Mouse (Mus musculus) limb, embryonic 12.5 days (tissue): ENCODE results near the gene Cnr2. TPM values are rescaled to one million over a fixed set of nuclear protein-coding genes. Genes with fewer than 3 reads are reported as not detected.
"Not testable (repeated sequence)": the region's sequence is repeated elsewhere in the genome, so short reads cannot be mapped to it uniquely, and the experiment has no call there.

Experiments
- ATAC-seq: fragments of 200-750 bp; cut with Nextera tagmentation; 2 replicates; pipeline ENCODE4 v1.8.0; 2017; ENCODE audit warnings: low read depth, moderate TSS enrichment; ENCODE audit not compliant: insufficient number of reproducible peaks, insufficient read depth, low FRiP score, low TSS enrichment
- H3K27ac ChIP-seq: fragments of 300-500 bp; sonication (generic); 2 replicates; pipeline ENCODE4 v1.5.1; 2016; ENCODE audit warnings: mild to moderate bottlenecking, moderate library complexity
- H3K27me3 ChIP-seq: fragments of 300-500 bp; sonication (generic); 2 replicates; pipeline ENCODE4 v1.6.1; 2016; ENCODE audit warnings: mild to moderate bottlenecking, moderate library complexity
- H3K36me3 ChIP-seq: fragments of 300-500 bp; sonication (generic); 2 replicates; pipeline ENCODE4 v1.6.1; 2016; ENCODE audit warnings: mild to moderate bottlenecking, moderate library complexity
- H3K4me1 ChIP-seq: fragments of 300-500 bp; sonication (generic); replicated peaks from 2 replicates; pipeline ENCODE4 v1.6.1; 2016
- H3K4me2 ChIP-seq: fragments of 300-500 bp; sonication (generic); 2 replicates; pipeline ENCODE4 v1.6.1; 2016; ENCODE audit warnings: mild to moderate bottlenecking, moderate library complexity
- H3K4me3 ChIP-seq: fragments of 300-500 bp; sonication (generic); replicated peaks from 2 replicates; pipeline ENCODE4 v1.5.1; 2016; ENCODE audit warnings: mild to moderate bottlenecking
- H3K9ac ChIP-seq: fragments of 300-500 bp; sonication (generic); replicated peaks from 2 replicates; pipeline ENCODE4 v1.6.1; 2016; ENCODE audit warnings: mild to moderate bottlenecking, moderate library complexity
- H3K9me3 ChIP-seq: fragments of 300-500 bp; sonication (generic); 2 replicates; pipeline ENCODE4 v1.6.1; 2016; ENCODE audit warnings: mild to moderate bottlenecking, moderate library complexity
- WGBS: fragments of 180-500 bp; shearing (Covaris S2); methylation state at CpG from one replicate; pipeline ENCODE4 v1.1.7; 2016; 5-methylcytosine and 5-hydroxymethylcytosine counted together
- polyA plus RNA-seq: library from polyadenylated mRNA; unstranded; fragments of >200 nt; fragmentation: Nextera tagmentation; extraction: Ambion mirVana; gene quantifications from 2 replicates; pipeline ENCODE4 v1.2.1, GENCODE M21; 2016

The Cnr2 gene
- polyA plus RNA-seq, 1 experiment from 2014 or later, result 0.45 TPM

- Histone ChIP-seq H3K4me1 (peaks cover 11% of the 10 kb centered on the region; the same call in 1 of the 2 replicates), H3K36me3 (peaks cover 31% of the 10 kb centered on the region), H3K4me3 (no peak overlapping the region), H3K9ac (no peak overlapping the region), H3K27me3 (no peaks in the 10 kb centered on the region), H3K4me2 (no peak overlapping the region), H3K27ac (no peak overlapping the region), H3K9me3 (no peaks in the 10 kb centered on the region)
- no peak for ATAC-seq
- WGBS, result 91% methylated on average over 5 of the region's 5 CpGs
Observed at GRCm38 (mm10) chr4:135925341-135925740, 30.1 kb downstream of the Cnr2 start.

DNA sequence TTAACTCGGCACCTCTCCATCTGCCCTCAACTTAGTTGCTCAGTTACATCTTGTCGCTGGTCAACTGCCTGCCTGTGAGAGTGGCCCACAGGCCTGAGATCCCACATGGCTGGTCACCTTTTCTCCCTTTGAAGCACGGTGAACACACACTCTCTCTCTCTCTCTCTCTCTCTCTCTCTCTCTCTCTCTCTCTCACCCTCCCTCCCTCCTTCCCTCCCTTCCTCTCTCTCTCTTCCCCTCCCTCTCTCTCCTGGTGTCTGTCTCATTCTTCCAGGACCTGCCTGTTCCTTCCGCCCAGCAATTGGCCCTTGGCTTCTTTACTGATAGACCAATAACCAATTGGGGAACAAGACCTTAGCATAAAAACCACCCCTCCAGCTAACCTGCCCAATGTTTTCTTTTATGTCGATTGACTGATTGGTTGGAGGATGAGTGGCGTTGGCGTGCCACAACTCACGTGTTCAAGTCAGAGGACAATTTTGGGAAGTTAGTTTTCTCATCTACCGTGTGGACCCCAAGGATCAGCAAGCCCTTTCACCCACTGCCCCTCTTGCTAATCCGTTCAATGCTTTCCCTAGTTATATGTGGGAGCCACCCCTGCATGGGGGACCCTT, 31.1 kb downstream of the Cnr2 start:
- peaks cover 10% of the 10 kb centered on the region; the same call in 1 of the 2 replicates for H3K4me1 ChIP-seq
- no peak overlapping the region for H3K27ac ChIP-seq
- H3K36me3 ChIP-seq, result peaks cover 36% of the 10 kb centered on the region
- no peak for ATAC-seq
- H3K4me2 ChIP-seq, result no peak overlapping the region
- H3K27me3 ChIP-seq, result no peaks in the 10 kb centered on the region
- H3K9me3 ChIP-seq, result no peaks in the 10 kb centered on the region
- no peak overlapping the region for H3K9ac ChIP-seq
- 85% methylated on average over 10 of the region's 10 CpGs for WGBS
- no peak overlapping the region for H3K4me3 ChIP-seq

DNA sequence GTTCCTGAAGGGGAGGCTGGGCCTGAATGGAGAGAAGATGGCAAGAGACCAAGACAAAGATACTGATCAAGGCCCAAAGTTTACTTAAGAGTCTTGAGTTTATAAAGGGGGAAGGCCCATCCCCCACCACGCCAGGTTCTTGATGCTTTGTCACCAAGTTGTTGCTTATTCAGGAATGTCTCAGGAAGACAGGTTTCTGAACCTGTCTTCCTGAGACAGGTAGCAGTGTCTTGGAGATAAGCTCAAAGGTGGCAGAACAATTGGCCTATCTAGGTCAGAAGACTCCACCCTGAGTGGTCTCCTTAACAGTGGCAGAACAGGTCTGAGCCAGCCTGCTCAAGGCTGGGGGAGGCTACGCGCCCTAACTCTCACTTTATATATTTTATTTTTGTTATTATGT, 31.7 kb downstream of the Cnr2 start:
- Histone ChIP-seq H3K4me3 (no peak overlapping the region), H3K4me1 (peaks cover 5% of the 10 kb centered on the region; the same call in 1 of the 2 replicates), H3K36me3 (peaks cover 41% of the 10 kb centered on the region), H3K9me3 (no peaks in the 10 kb centered on the region), H3K4me2 (no peak overlapping the region), H3K27me3 (no peaks in the 10 kb centered on the region), H3K27ac (no peak overlapping the region), H3K9ac (no peak overlapping the region)
- no peak for ATAC-seq
- WGBS, result 91% methylated on average over 3 of the region's 3 CpGs

- H3K27me3 ChIP-seq, result no peaks in the 10 kb centered on the region
- no peaks in the 10 kb centered on the region for H3K9me3 ChIP-seq
- ATAC-seq, result no peak
- H3K36me3 ChIP-seq, result peaks cover 42% of the 10 kb centered on the region
- no peak overlapping the region for H3K4me2 ChIP-seq
- H3K9ac ChIP-seq, result no peak overlapping the region
- no peak overlapping the region for H3K27ac ChIP-seq
- no peaks in the 10 kb centered on the region for H3K4me1 ChIP-seq
- no peak overlapping the region for H3K4me3 ChIP-seq
- 77% methylated on average over 9 of the region's 9 CpGs for WGBS
Observed at GRCm38 (mm10) chr4:135928376-135928775, 33.2 kb downstream of the Cnr2 start.

DNA sequence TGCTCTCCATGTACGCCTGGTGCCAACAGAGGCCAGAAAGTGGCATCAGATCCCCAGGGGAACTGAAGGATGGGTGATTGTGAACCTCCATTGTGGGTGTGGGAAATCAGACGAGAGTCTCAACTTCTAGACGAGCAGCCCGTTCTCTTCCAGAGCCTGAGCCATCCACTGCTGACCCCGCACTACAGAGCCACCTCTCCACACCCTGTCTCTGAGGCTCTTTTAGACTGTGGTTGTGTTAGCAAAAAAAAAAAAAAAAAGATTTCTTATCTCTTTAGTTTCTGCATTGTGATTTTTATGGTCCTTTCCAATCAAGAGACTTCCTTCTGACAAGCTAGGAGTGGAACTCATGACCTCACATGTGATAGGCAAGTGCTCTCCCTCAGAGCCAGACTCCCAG, 34.2 kb downstream of the Cnr2 start:
- Histone ChIP-seq H3K9me3 (no peaks in the 10 kb centered on the region), H3K4me2 (no peak overlapping the region), H3K4me1 (no peaks in the 10 kb centered on the region), H3K27ac (no peak overlapping the region), H3K9ac (no peak overlapping the region), H3K36me3 (peaks cover 45% of the 10 kb centered on the region), H3K27me3 (no peaks in the 10 kb centered on the region), H3K4me3 (no peak overlapping the region)
- no peak for ATAC-seq
- WGBS, result 94% methylated on average over 5 of the region's 5 CpGs

DNA sequence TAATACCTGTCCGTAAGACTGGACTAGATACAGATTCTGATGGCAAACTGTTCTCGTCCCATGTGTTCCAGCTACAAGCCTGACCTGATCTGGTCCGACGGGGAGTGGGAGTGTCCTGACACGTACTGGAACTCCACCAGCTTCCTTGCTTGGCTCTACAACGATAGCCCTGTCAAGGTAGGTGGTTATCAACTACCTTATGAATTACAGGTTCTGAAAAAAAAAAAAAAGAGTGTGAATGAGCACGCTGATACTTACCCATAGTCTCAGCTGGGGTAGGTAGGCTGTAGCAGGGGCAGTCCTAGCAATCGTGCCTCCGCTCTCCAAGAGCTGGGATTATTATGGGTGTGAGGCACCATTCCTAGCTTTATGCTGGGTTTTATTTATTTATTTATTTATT, 34.6 kb downstream of the Cnr2 start:
- no peak overlapping the region for H3K4me2 ChIP-seq
- 89% methylated on average over 9 of the region's 9 CpGs for WGBS
- H3K36me3 ChIP-seq, result peaks cover 48% of the 10 kb centered on the region
- H3K9ac ChIP-seq, result no peak overlapping the region
- H3K27me3 ChIP-seq, result no peaks in the 10 kb centered on the region
- no peak overlapping the region for H3K4me3 ChIP-seq
- H3K4me1 ChIP-seq, result no peaks in the 10 kb centered on the region
- H3K27ac ChIP-seq, result no peak overlapping the region
- no peak for ATAC-seq
- H3K9me3 ChIP-seq, result no peaks in the 10 kb centered on the region

- no peak for ATAC-seq
- Histone ChIP-seq H3K4me1 (no peaks in the 10 kb centered on the region), H3K4me3 (no peak overlapping the region), H3K27ac (no peak overlapping the region), H3K9me3 (no peaks in the 10 kb centered on the region), H3K9ac (no peak overlapping the region), H3K36me3 (peaks cover 51% of the 10 kb centered on the region), H3K27me3 (no peaks in the 10 kb centered on the region), H3K4me2 (no peak overlapping the region)
- WGBS, result 90% methylated on average over 8 of the region's 8 CpGs
Observed at GRCm38 (mm10) chr4:135930239-135930638, 35.0 kb downstream of the Cnr2 start.

DNA sequence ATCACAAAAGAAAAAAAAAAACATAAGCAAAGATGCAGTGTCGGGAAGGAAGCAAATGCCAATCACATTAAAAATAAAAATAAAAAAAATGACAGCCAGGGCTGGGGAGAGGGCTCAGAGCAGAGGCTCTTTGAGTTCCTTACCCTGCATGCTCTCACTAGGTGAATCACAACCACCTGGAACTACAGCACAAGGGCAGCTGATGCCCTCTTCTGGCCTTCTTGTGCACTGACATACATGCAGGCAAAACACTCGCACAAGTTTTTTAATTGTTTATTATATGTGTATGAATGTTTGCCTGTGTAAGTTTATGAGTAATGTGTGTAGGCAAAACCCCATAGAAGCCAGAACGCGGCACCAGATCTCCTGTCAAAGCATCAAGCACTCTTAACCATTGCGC, 36.6 kb downstream of the Cnr2 start:
- ATAC-seq, result no peak
- Histone ChIP-seq H3K36me3 (peaks cover 42% of the 10 kb centered on the region), H3K9me3 (no peaks in the 10 kb centered on the region), H3K4me3 (no peak overlapping the region), H3K4me1 (no peaks in the 10 kb centered on the region), H3K27ac (no peak overlapping the region), H3K4me2 (no peak overlapping the region), H3K27me3 (no peaks in the 10 kb centered on the region), H3K9ac (no peak overlapping the region)
- WGBS, result 64% methylated on average over 5 of the region's 5 CpGs

DNA sequence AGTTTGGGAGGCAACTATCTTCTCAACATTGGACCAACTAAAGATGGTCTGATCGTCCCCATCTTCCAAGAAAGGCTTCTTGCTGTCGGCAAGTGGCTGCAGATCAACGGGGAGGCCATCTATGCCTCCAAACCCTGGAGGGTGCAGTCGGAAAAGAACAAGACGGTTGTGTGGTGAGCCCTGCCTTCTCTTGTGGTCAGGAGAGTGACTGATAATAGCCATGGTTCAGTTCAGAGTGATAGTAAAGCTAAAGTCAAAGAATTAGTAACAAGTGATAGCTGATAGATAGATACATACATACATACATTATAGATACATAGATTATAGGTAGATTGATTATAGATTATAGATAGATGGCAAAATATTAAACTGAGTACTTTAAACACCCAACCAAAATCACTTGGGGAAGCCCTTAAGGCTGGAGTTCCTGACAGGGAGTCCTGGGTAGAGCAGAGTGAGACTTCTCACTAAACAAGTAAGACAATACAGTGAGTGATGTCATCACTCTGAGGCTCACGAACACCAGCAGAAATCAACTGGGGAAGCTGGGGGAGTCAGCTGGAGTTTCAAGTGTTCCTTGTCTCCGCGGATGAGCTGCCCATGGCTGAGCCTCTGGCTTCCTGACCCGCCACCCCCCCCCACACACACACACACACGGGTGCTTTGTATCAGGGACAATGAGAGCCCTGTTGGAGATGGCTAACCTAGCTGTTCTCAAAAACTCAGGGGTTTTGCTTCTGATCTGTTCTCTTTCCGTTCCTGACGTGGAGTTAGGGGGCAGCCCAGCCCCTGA, 39.7 kb downstream of the Cnr2 start:
- Histone ChIP-seq H3K4me1 (no peaks in the 10 kb centered on the region), H3K36me3 (peaks cover 53% of the 10 kb centered on the region), H3K4me2 (no peak overlapping the region), H3K4me3 (no peak overlapping the region), H3K9ac (no peak overlapping the region), H3K27me3 (no peaks in the 10 kb centered on the region), H3K27ac (no peak overlapping the region), H3K9me3 (no peaks in the 10 kb centered on the region)
- 80% methylated on average over 12 of the region's 12 CpGs for WGBS
- no peak for ATAC-seq

DNA sequence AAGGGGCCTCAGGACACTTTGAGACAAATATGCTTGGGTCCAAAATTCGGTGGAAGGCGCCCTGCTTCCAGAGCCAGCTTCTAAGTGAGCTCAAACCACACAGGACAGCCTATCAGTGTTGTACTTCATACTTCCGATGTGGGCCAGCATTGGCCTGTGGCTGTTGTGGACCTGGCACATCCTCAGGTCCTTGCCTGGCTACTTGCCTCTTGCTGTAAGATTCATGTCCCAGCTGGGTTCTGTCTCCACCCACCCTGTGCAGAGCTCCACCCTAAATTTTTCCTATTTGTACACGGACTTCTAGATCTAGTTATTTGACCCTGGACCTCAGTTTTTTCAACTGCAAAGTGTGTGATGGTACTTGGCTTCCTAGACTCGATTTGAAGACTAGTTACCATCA, 40.3 kb downstream of the Cnr2 start:
- 81% methylated on average over 5 of the region's 5 CpGs for WGBS
- Histone ChIP-seq H3K4me2 (no peak overlapping the region), H3K4me1 (no peaks in the 10 kb centered on the region), H3K27ac (no peak overlapping the region), H3K27me3 (no peaks in the 10 kb centered on the region), H3K9ac (no peak overlapping the region), H3K9me3 (no peaks in the 10 kb centered on the region), H3K4me3 (no peak overlapping the region), H3K36me3 (peaks cover 56% of the 10 kb centered on the region)
- no peak for ATAC-seq

DNA sequence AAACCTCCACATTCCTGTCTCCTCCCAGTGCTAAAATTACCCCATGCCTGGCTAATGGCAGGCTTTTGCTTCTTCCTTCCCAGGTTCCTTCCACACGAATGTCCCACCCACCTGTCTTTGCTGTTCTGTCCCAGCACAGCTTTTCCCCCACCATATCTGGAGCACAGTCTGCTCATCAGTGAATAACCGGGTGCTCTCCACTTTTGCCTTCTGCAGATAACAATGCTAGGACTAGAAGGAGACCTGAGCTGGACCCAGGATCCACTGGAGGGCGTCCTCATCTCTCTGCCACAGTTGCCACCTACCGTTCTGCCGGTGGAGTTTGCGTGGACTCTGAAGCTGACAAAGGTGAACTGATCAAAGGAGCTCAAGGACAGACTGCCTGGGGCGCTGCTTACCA, 43.7 kb downstream of the Cnr2 start:
- Histone ChIP-seq H3K27ac (no peak overlapping the region), H3K9ac (no peak overlapping the region), H3K4me3 (no peak overlapping the region), H3K27me3 (no peaks in the 10 kb centered on the region), H3K9me3 (peaks cover 3% of the 10 kb centered on the region; the same call in 1 of the 2 replicates), H3K4me2 (no peak overlapping the region), H3K4me1 (no peaks in the 10 kb centered on the region), H3K36me3 (peaks cover 42% of the 10 kb centered on the region)
- 74% methylated on average over 7 of the region's 7 CpGs for WGBS
- no peak for ATAC-seq

DNA sequence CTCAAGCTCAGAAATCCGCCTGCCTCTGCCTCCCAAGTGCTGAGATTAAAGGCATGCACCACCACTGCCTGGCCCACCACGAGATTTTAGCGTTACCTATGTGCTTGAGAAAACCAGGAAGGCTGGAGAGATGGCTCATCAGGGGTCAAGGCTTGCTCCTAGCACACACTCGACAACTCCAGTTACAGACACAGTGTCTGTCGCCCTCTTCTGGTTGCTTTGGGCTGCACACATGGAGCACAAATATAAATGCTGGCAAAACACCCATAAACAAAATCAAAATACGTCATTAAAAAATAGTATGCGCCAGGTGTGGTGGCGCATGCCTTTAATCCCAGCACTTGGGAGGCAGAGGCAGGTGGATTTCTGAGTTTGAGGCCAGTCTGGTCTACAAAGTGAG, 45.8 kb downstream of the Cnr2 start:
- not testable (repeated sequence) for H3K9ac ChIP-seq, ATAC-seq, H3K27me3 ChIP-seq, H3K4me2 ChIP-seq, H3K9me3 ChIP-seq, H3K27ac ChIP-seq, H3K4me3 ChIP-seq, H3K4me1 ChIP-seq
- H3K36me3 ChIP-seq, result peaks cover 26% of the 10 kb centered on the region
- 83% methylated on average over 8 of the region's 8 CpGs for WGBS
